Mouse (Mus musculus) erythroblast, embryonic 14.5 days (primary cell): ENCODE data around the gene Slmap.

Experiments used
- GATA1 ChIP-seq: IDR thresholded peaks from 2 replicates; pipeline ENCODE4 v1.6.1; 2012; ENCODE audit warnings: low read length, inconsistent platforms, mixed read lengths
- TAL1 ChIP-seq: IDR thresholded peaks from 3 replicates; pipeline ENCODE4 v1.6.1; 2012; ENCODE audit warnings: low read length, inconsistent platforms, mixed read lengths

GRCm38 (mm10) chr14:26552441-26552840 lies 17.7 kb upstream of the Slmap start:
- TF ChIP-seq TAL1: no peak
- no peak for TF ChIP-seq GATA1
